Mouse (Mus musculus) lung, adult 2 months (tissue): ENCODE results near the gene Snrpa.

Experiments used
- CTCF ChIP-seq: fragments of 200-500 bp; IDR thresholded peaks from 2 replicates; pipeline ENCODE4 v1.5.1; 2011; ENCODE audit warnings: mild to moderate bottlenecking, low read length, control low read depth; ENCODE audit not compliant: insufficient read depth
- POLR2A ChIP-seq: fragments of 200-500 bp; IDR thresholded peaks from 2 replicates; pipeline ENCODE4 v1.6.1; 2011; ENCODE audit warnings: low read depth, mild to moderate bottlenecking, control low read depth, low read length, borderline replicate concordance; ENCODE audit errors: extremely low read depth

DNA sequence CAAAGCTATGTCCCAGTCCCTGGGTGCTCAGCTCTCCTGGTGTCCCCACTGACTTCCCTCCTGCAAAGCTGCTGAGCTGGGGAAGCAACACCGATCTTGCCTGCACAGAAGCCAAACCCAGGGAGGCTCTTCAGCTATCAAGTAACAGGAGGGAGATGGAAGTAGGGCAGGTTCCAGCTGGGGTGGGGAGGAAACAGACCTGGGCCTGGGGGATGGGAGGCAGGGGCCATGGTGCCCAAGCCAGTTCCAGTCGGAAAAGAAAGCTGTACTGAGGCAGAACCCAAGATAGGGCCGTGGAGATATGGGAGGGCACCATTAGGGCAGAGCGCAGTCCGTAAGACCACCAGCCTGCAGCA is 32.6 kb downstream of the Snrpa start:
- TF ChIP-seq CTCF: no peak
- no peak for TF ChIP-seq POLR2A
